Mouse (Mus musculus): ENCODE results near the gene Sema6d. TPM values are rescaled to one million over a fixed set of nuclear protein-coding genes. Genes with fewer than 3 reads are reported as not detected.

Gene Sema6d
- polyA plus RNA-seq, 1 experiment = 9.1 TPM

GRCm38 (mm10) chr2:124103277-124103676, 13.5 kb downstream of the Sema6d start:
- H3K4me3 ChIP-seq (ENCODE audit: insufficient read depth, low read length) = no peak overlapping the region
- TF ChIP-seq CTCF (IDR thresholded peaks at IDR 0.05; ENCODE audit: low read depth, low read length) (no peak), POLR2A (IDR thresholded peaks at IDR 0.05; ENCODE audit: borderline replicate concordance, low read depth, low read length) (no peak)
- H3K4me1 ChIP-seq (ENCODE audit: control insufficient read depth, insufficient read depth, low read length) = no peaks in the 10 kb centered on the region
- no peak overlapping the region for H3K27ac ChIP-seq (ENCODE audit: insufficient read depth, low read depth, low read length)

- Histone ChIP-seq H3K4me1 (ENCODE audit: control insufficient read depth, insufficient read depth, low read length) (no peaks in the 10 kb centered on the region), H3K27ac (ENCODE audit: insufficient read depth, low read depth, low read length) (no peak overlapping the region), H3K4me3 (ENCODE audit: insufficient read depth, low read length) (no peak overlapping the region)
- no peak for TF ChIP-seq CTCF (IDR thresholded peaks at IDR 0.05; ENCODE audit: low read depth, low read length)
- TF ChIP-seq POLR2A (IDR thresholded peaks at IDR 0.05; ENCODE audit: borderline replicate concordance, low read depth, low read length) = no peak
These were observed 28.9 kb downstream of the Sema6d start for GRCm38 (mm10) chr2:124118469-124119243.

GRCm38 (mm10) chr2:124120355-124120754, 30.6 kb downstream of the Sema6d start:
- Histone ChIP-seq H3K27ac (ENCODE audit: insufficient read depth, low read depth, low read length) (no peak overlapping the region), H3K4me3 (ENCODE audit: insufficient read depth, low read length) (no peak overlapping the region), H3K4me1 (ENCODE audit: control insufficient read depth, insufficient read depth, low read length) (no peaks in the 10 kb centered on the region)
- TF ChIP-seq POLR2A (IDR thresholded peaks at IDR 0.05; ENCODE audit: borderline replicate concordance, low read depth, low read length) (no peak), CTCF (IDR thresholded peaks at IDR 0.05; ENCODE audit: low read depth, low read length) (no peak)

- TF ChIP-seq POLR2A (IDR thresholded peaks at IDR 0.05; ENCODE audit: borderline replicate concordance, low read depth, low read length) (no peak), CTCF (IDR thresholded peaks at IDR 0.05; ENCODE audit: low read depth, low read length) (no peak)
- no peak overlapping the region for H3K27ac ChIP-seq (ENCODE audit: insufficient read depth, low read depth, low read length)
These were observed 31.8 kb downstream of the Sema6d start for GRCm38 (mm10) chr2:124121539-124121938.

GRCm38 (mm10) chr2:124125504-124125903, 35.7 kb downstream of the Sema6d start:
- Histone ChIP-seq H3K4me3 (ENCODE audit: insufficient read depth, low read length) (no peak overlapping the region), H3K27ac (ENCODE audit: insufficient read depth, low read depth, low read length) (no peak overlapping the region), H3K4me1 (ENCODE audit: control insufficient read depth, insufficient read depth, low read length) (no peaks in the 10 kb centered on the region)
- TF ChIP-seq CTCF (IDR thresholded peaks at IDR 0.05; ENCODE audit: low read depth, low read length) (no peak), POLR2A (IDR thresholded peaks at IDR 0.05; ENCODE audit: borderline replicate concordance, low read depth, low read length) (no peak)

More at GRCm38 (mm10) chr2:124121539-124121938, 31.8 kb downstream of the Sema6d start:
- Histone ChIP-seq H3K4me3 (ENCODE audit: insufficient read depth, low read length) (no peak overlapping the region), H3K4me1 (ENCODE audit: control insufficient read depth, insufficient read depth, low read length) (no peaks in the 10 kb centered on the region)

GRCm38 (mm10) chr2:124126853-124127252, 37.1 kb downstream of the Sema6d start:
- Histone ChIP-seq H3K4me3 (ENCODE audit: insufficient read depth, low read length) (no peak overlapping the region), H3K4me1 (ENCODE audit: control insufficient read depth, insufficient read depth, low read length) (no peaks in the 10 kb centered on the region)
- no peak for TF ChIP-seq POLR2A (IDR thresholded peaks at IDR 0.05; ENCODE audit: borderline replicate concordance, low read depth, low read length)
- TF ChIP-seq CTCF (IDR thresholded peaks at IDR 0.05; ENCODE audit: low read depth, low read length) = no peak

GRCm38 (mm10) chr2:124130876-124131275, 41.1 kb downstream of the Sema6d start:
- TF ChIP-seq POLR2A (IDR thresholded peaks at IDR 0.05; ENCODE audit: borderline replicate concordance, low read depth, low read length) = no peak
- no peak for TF ChIP-seq CTCF (IDR thresholded peaks at IDR 0.05; ENCODE audit: low read depth, low read length)
- Histone ChIP-seq H3K4me3 (ENCODE audit: insufficient read depth, low read length) (no peak overlapping the region), H3K27ac (ENCODE audit: insufficient read depth, low read depth, low read length) (no peak overlapping the region), H3K4me1 (ENCODE audit: control insufficient read depth, insufficient read depth, low read length) (no peaks in the 10 kb centered on the region)

More at GRCm38 (mm10) chr2:124126853-124127252, 37.1 kb downstream of the Sema6d start:
- no peak overlapping the region for H3K27ac ChIP-seq (ENCODE audit: insufficient read depth, low read depth, low read length)

DNA sequence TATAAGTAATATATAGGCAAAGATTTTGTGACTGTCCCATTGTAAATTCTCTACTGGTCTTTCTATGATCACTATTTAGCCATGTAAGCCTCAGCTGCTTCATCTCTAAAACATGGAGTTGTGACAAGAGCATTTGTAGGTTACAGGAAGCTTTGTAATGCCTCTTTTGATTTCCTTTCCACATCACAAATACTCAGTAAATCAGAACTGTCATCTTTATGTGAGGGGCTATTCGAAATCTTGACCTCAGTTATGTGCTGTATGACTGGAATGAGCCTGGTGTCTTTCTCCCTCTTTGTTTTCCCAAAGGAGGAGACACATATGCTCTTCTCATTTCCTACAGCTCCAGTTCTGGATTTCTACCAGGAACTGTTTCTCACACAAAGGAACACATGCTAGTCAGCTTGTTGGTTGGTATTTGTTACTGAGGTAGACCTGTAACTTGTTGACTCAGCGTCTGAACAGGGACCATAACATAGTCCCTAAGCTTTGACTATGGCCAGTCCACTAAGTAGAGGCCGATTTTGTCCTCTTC, 51.8 kb downstream of the Sema6d start:
- no peak overlapping the region for H3K4me3 ChIP-seq (ENCODE audit: insufficient read depth, low read length)

DNA sequence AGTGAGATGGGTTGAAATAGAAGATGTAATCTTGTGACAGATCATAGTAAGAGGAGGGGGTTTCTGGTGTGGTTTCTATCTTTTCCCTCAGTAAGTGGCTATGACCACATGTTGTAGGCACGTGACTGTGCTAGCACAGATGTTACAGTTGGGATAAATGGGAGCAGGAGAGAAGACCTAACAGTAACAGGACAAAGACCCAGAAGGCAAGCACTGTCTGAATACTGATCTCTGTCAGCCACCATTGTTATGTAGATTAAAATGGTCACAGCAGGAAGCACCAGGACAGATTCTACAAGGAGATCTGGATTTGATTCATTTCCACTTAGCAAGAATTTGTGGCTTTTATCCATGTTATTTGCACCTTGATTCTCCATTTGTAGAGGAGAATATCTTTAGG, 55.8 kb downstream of the Sema6d start:
- Histone ChIP-seq H3K4me1 (ENCODE audit: control insufficient read depth, insufficient read depth, low read length) (no peaks in the 10 kb centered on the region), H3K27ac (ENCODE audit: insufficient read depth, low read depth, low read length) (no peak overlapping the region)
- no peak for TF ChIP-seq POLR2A (IDR thresholded peaks at IDR 0.05; ENCODE audit: borderline replicate concordance, low read depth, low read length)
- no peak for TF ChIP-seq CTCF (IDR thresholded peaks at IDR 0.05; ENCODE audit: low read depth, low read length)

More for the DNA sequence above, 51.8 kb downstream of the Sema6d start:
- TF ChIP-seq POLR2A (IDR thresholded peaks at IDR 0.05; ENCODE audit: borderline replicate concordance, low read depth, low read length) (no peak), CTCF (IDR thresholded peaks at IDR 0.05; ENCODE audit: low read depth, low read length) (no peak)
- Histone ChIP-seq H3K4me1 (ENCODE audit: control insufficient read depth, insufficient read depth, low read length) (no peaks in the 10 kb centered on the region), H3K27ac (ENCODE audit: insufficient read depth, low read depth, low read length) (no peak overlapping the region)

GRCm38 (mm10) chr2:124158158-124158557, 68.4 kb downstream of the Sema6d start:
- no peak overlapping the region for H3K27ac ChIP-seq (ENCODE audit: insufficient read depth, low read depth, low read length)
- no peaks in the 10 kb centered on the region for H3K4me1 ChIP-seq (ENCODE audit: control insufficient read depth, insufficient read depth, low read length)
- TF ChIP-seq POLR2A (IDR thresholded peaks at IDR 0.05; ENCODE audit: borderline replicate concordance, low read depth, low read length) = no peak
- TF ChIP-seq CTCF (IDR thresholded peaks at IDR 0.05; ENCODE audit: low read depth, low read length) = no peak
- no peak overlapping the region for H3K4me3 ChIP-seq (ENCODE audit: insufficient read depth, low read length)

More for the DNA sequence above, 55.8 kb downstream of the Sema6d start:
- H3K4me3 ChIP-seq (ENCODE audit: insufficient read depth, low read length) = no peak overlapping the region
